Mouse (Mus musculus) cerebellum, postnatal 4 days (tissue): ENCODE results near the gene Btg2.

Experiments used
- DNase-seq, 2 experiments: peaks; one replicate each; pipeline ENCODE4 v3.0.0; 2022; ENCODE audit warnings: low spot score in 2 of 2, mixed read lengths in 1 of 2

The Btg2 gene

DNA sequence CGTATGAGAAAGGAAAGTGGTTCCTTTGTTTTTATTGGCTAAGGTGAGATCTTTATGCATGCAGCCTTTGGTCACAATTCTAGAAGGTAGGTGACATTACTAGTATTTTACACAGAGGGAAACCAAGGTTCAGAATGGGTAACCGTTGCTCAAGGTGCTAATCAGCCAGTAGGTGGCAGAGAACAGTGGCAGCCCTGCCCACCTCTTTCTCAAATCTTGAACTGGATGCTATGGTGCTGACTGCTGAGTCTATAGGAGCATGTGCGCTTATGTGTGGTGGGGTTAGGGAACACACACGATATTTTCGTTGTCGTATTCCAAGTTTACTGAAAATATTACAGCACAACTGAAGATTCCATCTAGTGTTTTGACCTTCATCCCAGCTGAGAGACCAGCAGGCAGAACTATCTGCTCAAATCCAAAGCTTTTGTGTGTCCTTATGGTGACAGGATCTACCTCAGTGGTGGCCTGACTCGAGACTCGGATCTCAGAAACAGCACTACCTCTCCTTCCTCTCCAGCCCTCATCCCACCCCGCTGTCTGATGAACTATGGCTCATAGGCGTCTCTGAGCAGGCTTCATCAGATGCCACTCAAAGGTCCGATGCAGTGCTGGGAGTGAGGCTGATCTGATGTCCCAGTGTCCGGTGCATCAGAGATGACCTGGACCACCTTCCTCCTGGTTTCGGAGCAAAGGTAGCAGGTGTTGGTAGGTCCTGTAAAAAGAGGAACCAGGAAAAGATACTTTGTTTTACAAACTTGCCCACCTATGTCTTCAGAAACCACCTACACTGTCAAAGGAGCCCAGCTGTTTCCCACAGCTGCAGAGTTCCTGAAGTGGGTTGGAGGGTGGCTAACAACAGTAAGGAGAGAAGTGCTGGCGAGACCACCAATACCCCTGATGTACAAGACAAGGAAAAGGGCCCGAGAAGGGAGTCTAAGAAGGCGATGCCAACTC is 18.9 kb downstream of the Btg2 start:
- DNase-seq = no peak

DNA sequence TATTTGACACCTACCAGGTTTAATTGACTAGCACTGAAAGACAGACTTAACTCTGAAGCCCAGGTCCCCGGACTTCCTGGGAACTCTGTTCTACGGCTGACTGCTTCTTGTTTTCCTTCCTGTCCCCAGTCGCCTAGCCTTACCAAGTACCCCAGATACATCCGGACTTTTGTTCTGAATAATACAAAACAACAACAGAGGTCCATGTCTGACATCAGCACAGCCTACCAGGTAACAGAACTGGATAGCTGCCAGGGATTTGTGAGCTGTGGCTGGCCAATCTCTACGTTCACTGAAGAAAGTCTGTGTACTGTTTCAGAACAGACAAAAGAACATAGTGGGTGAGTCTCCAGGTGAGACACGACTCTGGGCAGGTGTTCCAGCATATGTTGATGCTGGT is 20.1 kb downstream of the Btg2 start:
- DNase-seq = no peak

GRCm38 (mm10) chr1:134057736-134058135 is 21.2 kb downstream of the Btg2 start:
- DNase-seq = no peak

DNA sequence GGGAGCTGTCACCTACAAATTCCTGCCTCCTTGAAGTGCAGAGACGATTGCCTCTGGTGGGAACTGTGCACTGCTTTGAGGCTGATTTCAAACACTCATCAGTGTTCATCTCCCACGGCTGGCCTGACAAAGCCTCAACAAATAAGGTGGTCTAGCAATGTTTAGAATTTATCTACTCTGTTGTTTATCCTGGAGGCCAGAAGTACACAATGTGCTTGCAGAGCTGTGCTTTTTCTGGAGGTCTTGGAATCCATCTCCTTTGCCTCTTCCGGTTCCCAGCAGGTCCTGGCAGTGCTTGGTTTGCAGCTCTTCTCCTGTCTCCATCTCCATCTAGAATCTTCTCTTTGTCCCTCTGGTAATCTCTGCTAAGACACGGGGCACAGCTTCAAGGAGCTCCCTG is 22.6 kb downstream of the Btg2 start:
- DNase-seq = no peak

GRCm38 (mm10) chr1:134055666-134056245 is 23.2 kb downstream of the Btg2 start:
- DNase-seq = no peak

DNA sequence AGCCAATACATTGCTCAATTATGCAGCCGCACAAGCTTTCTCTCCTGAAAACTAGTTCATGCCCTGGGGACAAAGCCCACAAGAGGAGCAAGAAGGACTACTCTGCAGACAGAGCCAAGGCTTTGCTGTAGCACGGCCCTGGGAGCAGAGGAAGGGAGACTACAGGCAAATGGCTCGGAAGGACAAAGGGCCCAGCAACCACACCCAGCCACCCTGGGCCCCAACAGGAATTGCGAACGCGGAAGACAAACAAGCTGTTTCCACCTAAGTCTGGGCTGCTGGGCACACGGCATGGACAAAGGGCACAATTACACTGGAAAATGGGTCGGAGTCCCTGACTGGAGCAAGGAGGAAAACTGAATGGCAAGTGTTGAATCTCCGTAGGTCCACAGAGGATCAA is 23.9 kb downstream of the Btg2 start:
- DNase-seq = no peak

DNA sequence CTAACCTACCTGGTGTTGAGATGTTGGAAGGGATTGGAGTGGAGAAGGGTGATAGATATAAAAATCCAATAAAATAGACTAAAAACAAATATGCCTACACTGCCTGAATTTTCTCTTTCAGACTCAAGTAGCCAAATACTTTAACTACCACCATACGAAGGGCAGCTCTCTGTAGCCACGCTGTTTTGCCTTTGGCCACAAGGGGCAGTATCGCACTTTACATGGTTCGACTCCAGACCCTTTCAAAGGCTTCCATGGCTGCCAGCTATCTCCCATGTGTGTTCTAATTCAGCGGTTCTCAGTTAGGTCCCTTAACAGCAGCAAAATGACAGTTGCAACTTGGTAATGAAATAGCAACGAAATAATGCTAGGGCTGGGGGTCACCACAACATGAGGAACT is 25.7 kb downstream of the Btg2 start:
- DNase-seq = peak; percentile 74 to 91

DNA sequence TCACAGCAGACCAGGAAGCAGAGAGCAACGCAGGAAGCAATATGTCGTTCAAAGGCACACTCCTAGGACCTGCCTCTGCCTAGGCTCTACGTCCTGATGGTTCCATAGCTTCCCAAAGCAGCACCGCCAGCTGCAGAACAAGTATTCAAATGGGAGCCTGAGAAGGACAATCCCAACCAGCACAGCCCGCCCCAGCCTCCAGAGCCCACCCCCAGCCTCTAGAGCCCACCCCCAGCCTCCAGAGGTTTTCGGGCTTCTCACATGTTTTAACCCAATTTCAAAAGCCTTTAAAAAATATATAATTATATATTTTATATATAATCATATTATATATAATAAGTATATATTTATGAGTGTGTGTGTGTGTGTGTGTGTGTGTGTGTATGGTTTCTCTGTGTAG is 29.4 kb downstream of the Btg2 start:
- DNase-seq = no peak

- DNase-seq = peak; percentile 58 to 79
Measured at GRCm38 (mm10) chr1:134048759-134049158, 30.2 kb downstream of the Btg2 start.

GRCm38 (mm10) chr1:134047431-134047830 is 31.5 kb downstream of the Btg2 start:
- no peak for DNase-seq

- no peak for DNase-seq
Measured at GRCm38 (mm10) chr1:134046387-134046786, 32.5 kb downstream of the Btg2 start.

DNA sequence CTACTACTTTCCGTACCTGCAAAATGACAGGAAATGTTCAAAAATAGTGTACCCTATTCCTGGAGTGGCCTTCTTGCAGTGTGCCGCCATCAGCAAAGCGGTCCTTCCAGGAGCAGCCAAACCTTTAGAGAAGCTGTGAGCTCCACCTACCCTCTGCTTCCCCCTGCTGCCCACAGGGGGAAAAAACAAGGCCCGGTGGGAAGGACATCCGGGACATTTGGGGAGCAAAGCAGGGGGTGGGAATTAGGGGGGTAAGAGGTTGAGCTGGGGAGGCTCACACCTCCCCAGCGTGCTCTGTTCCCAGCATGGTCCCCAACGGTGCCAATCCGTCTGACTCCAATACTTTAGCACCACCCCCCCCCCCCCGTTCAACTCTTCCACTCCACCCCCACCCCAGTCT is 32.9 kb downstream of the Btg2 start:
- peak; percentile 68 to 86 for DNase-seq

DNA sequence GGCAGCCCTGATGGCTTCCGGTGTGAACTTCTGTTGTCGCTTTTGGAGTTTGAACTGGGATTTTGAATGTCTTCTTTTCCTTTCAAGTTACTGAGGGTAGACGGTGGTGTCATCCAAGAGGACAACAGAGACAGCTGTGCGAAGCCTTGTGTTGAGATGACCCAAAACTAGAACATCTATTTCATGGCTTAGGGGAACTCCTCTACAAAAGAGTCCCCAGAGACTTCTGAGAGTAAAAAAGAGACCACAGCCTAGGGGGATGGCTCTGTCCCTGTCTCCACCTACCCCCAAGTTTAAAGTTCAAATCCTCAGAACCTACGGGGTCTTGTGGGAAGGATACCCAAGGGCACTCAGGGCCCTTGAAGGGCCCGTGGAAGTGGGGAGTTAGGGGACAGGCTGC is 34.1 kb downstream of the Btg2 start:
- no peak for DNase-seq

DNA sequence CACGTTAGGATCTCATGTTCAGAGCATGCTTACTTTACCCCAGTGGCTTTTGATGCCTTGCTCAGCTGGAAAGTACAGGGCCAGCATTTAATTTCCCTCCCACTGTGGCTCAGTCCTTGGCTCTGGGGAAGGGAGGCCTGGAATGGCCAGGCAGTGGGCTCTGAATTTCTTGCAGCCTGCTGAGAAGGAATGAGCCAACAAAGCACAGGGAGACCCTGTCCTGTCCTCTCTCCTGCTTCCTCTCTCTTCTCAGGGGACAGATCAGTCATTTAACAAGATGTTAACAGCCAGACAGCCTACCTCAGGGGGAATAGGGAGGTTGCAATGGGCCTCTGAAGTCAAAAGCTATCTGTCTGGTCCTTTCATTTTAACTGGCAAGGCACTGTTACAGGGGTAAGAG is 36.6 kb downstream of the Btg2 start:
- no peak for DNase-seq

DNA sequence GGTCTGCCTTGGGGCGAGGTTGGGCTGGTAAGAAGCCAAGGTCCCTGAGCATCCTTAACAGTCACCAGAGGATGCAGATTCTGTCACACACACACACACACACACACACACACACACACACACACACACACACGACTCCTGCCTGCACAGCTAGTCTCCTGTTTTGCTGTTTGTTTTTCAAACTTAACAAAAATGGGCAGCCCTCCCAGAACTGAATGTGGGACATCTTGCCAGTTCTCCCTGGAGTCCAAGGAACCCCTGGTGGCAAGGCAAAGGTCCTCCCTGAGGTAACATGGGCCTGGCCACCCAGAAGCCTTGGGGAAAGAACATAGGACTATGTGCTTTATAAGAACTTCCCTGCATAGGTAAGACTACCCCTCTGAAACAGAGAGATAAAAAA is 37.0 kb downstream of the Btg2 start:
- no peak for DNase-seq

- no peak for DNase-seq
Measured at GRCm38 (mm10) chr1:134039361-134039760, 39.6 kb downstream of the Btg2 start.

GRCm38 (mm10) chr1:134038336-134038735 is 40.6 kb downstream of the Btg2 start:
- no peak for DNase-seq

DNA sequence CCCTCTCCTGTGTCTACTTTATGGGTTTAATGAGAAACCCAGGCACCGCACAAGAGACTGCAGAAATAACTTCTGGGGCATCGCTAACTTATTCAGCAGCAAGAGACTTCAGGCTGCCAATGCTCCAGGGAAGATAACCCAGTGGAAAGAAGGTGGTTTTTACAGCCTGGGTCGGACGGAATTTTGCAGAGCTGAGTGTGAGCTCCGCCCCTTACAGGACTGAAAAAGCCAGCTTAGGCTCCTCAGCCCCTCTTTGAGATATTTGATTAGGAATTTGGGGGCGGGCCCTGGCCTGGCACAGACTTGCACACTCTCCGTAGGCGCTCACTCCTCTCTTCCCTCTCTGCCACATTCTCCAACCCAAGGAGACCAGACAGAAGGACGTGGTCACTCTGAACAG is 41.7 kb downstream of the Btg2 start, which contains the start of gene Fmod:
TSS of gene Fmod (plus strand) at position 83 of the 400 bp plus-strand sequence.
- no peak for DNase-seq

DNA sequence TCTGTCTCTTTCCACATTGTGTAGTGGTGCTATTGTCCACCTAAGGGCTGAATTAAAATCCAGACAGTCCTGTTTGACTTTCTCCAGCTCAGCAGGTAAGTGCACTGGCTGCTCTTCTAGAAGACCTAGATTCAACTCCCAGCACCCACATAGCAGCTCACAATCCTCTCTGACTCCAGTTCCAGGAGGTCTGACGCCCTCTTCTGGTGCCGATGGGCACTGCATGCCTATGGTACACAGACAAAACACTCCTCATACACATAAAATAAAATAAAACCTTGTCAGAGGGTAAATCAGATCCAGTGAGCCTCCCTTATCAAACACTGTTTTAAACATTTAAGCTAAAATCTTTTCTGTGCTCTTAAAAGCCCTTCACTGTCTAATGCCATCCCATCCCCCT is 42.4 kb downstream of the Btg2 start:
- no peak for DNase-seq

- peak in 1 of 2 experiments; percentile 11 for DNase-seq
Measured at GRCm38 (mm10) chr1:134028161-134028846, 50.6 kb downstream of the Btg2 start.

DNA sequence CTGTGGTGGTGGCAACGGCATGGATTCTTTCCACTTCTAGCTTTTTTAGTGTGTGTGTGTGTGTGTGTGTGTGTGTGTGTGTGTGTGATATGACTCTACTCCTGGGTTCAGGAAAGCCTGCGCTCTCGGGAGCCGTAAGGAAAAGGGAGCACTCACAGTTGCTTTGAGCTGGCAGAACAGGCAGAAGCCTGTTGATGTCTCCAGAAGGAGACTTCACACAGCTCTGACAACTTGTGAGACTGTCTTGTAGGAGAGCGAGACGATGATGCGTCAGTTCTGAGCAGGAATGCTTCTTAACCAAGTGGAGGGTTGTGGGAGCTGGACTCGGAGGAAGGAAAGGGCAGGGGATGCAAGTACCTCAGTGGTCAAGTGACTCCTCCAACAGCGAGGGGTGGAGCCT is 52.2 kb downstream of the Btg2 start:
- DNase-seq = no peak

DNA sequence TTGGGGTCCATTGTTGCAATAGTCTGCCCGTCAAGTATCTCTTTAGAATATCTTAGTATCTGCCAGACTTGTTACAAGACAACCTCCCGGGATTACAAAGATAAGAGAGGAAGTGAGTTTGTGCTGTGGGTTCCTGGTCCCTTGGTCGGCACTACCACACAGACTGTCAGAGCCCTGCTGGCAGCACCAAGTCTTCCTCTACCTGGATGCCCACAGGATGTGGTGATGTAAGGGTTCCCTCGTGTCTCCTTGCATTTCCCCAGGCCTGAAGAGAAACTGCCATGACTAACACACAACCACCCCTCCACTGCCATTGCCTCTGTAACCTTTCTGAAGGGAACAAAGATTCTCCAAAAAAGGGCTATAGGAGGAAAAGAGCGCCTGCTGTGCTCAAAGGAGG is 52.9 kb downstream of the Btg2 start:
- no peak for DNase-seq
